Mouse (Mus musculus) liver, postnatal 0 days (tissue): ENCODE data around the gene Pigq.

Experiments
- CTCF ChIP-seq: sonication (generic); IDR thresholded peaks from 2 replicates; pipeline ENCODE4 v1.5.1; 2016; ENCODE audit warnings: antibody characterized with exemption, low read depth
- EP300 ChIP-seq: IDR thresholded peaks from 2 replicates; pipeline ENCODE4 v1.6.1; 2016; ENCODE audit warnings: antibody characterized with exemption, low read depth, mild to moderate bottlenecking

GRCm38 (mm10) chr17:25992274-25992673 is 47.5 kb upstream of the Pigq start:
- no peak for TF ChIP-seq CTCF
- TF ChIP-seq EP300: no peak
